Mouse (Mus musculus) E14TG2a.4 (cell line): ENCODE measurements around the gene Gga3.
A peak's percentile ranks its signal among the peaks of the same experiment; 100 is the strongest.

Experiments
- H3K27me3 ChIP-seq: 2 replicates; pipeline ENCODE4 v1.6.1; 2014; ENCODE audit warnings: low read length, control low read depth; ENCODE audit not compliant: insufficient read depth
- H3K36me3 ChIP-seq: 2 replicates; pipeline ENCODE4 v1.6.1; 2014; ENCODE audit warnings: low read length, control low read depth; ENCODE audit not compliant: insufficient read depth
- H3K4me1 ChIP-seq: replicated peaks from 2 replicates; pipeline ENCODE4 v1.6.1; 2014; ENCODE audit warnings: low read depth, low read length, control low read depth
- H3K4me3 ChIP-seq: replicated peaks from 2 replicates; pipeline ENCODE4 v1.5.1; 2014; ENCODE audit warnings: mild to moderate bottlenecking, low read length
- H3K9me3 ChIP-seq: 2 replicates; pipeline ENCODE4 v1.6.1; 2014; ENCODE audit warnings: low read length, control low read depth
- CTCF ChIP-seq: conservative IDR thresholded peaks from 2 replicates; pipeline ENCODE4 v1.5.1; 2014; ENCODE audit warnings: low read length
- NANOG ChIP-seq: IDR thresholded peaks from 2 replicates; pipeline ENCODE4 v1.6.1; 2014; ENCODE audit warnings: borderline replicate concordance, low read length, mixed read lengths
- POU5F1 ChIP-seq: IDR thresholded peaks from 2 replicates; pipeline ENCODE4 v1.6.1; 2014; ENCODE audit warnings: low read length, borderline replicate concordance

Gene Gga3

DNA sequence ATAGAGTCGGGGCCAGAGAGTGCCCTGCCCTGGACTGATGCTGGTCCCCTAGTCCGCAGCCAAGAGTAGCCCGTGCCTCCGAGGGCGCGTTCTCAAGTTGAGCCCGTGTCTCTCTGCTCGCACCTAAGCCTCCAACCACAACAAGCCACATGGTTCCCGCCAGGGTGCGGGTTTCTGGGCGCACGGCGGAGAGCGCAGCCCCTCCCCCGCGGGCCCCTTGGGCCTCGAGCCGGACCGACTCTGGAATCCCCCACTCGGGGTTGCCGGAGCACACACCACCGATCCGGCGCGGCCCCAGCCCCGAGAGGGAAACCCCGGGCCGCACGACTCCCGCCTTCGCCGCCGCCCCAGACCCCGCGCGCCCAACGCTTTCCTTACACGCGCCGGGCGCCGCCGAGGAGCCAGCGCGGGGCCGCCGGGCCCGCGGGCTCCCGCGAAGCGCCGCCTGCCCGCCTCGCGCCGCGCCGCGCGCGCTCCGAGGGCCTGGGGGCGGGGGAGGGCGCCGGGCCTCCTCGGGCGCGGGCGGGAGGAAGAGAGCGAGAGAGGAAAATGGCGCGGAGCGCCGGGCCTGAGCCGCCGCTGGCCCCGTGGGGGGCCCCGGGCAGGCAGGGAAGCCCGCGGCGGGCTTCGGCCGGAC lies 68.3 kb downstream of the Gga3 start:
- peak overlapping the region; percentile 94 for H3K4me3 ChIP-seq
- no peaks in the 10 kb centered on the region for H3K27me3 ChIP-seq
- TF ChIP-seq CTCF (no peak), POU5F1 (no peak), NANOG (no peak)
- H3K36me3 ChIP-seq: peaks cover 41% of the 10 kb centered on the region
- H3K9me3 ChIP-seq: no peaks in the 10 kb centered on the region
- H3K4me1 ChIP-seq: peaks cover 60% of the 10 kb centered on the region

DNA sequence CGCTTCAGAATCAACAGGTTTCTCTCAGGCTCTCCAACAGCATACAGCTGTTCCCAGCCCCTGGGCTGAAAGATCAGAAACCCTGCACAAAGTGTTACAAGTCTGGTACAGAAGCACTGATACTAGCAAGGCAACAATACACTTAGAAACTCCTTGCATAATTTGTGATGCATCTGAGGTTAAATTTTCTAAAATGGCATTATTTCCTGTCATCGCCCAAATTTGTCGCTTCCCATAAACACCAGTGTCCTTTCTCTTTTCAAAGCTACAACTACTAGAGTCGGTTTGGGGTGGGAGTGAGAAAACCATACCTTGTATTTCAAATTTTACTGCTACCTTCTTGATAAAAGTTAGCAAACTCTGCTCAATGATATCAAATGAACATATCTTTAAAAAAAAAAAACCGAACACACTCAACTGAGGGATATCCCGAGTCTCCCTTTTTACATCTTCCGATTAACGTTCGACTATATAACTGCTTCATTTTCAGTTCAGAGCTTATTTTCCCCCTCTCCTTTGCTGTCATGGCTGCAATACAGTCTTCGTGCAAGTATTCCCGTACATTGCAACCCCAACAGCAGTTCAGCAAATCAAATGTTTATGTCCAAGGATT lies 69.0 kb downstream of the Gga3 start:
- Histone ChIP-seq H3K36me3 (peaks cover 47% of the 10 kb centered on the region), H3K4me3 (peak overlapping the region; percentile 94), H3K9me3 (no peaks in the 10 kb centered on the region), H3K27me3 (no peaks in the 10 kb centered on the region), H3K4me1 (peaks cover 65% of the 10 kb centered on the region)
- TF ChIP-seq POU5F1: no peak
- TF ChIP-seq NANOG: no peak
- no peak for TF ChIP-seq CTCF
